Mouse (Mus musculus) G1E (cell line): ENCODE data around the gene Tet1.

Experiments used
- CTCF ChIP-seq: IDR thresholded peaks from 2 replicates; pipeline ENCODE4 v1.5.1; 2012; ENCODE audit warnings: low read depth, low read length, inconsistent platforms, mixed read lengths
- TAL1 ChIP-seq: conservative IDR thresholded peaks from 2 replicates; pipeline ENCODE4 v1.6.1; 2012; ENCODE audit warnings: low read depth, low read length, inconsistent platforms, mixed read lengths

- TF ChIP-seq CTCF = no peak
- TF ChIP-seq TAL1 = no peak
Observed at GRCm38 (mm10) chr10:62911120-62911519, 2.3 kb upstream of the Tet1 start.
